Mouse (Mus musculus): ENCODE data around the gene Cr1l.

Gene Cr1l

DNA sequence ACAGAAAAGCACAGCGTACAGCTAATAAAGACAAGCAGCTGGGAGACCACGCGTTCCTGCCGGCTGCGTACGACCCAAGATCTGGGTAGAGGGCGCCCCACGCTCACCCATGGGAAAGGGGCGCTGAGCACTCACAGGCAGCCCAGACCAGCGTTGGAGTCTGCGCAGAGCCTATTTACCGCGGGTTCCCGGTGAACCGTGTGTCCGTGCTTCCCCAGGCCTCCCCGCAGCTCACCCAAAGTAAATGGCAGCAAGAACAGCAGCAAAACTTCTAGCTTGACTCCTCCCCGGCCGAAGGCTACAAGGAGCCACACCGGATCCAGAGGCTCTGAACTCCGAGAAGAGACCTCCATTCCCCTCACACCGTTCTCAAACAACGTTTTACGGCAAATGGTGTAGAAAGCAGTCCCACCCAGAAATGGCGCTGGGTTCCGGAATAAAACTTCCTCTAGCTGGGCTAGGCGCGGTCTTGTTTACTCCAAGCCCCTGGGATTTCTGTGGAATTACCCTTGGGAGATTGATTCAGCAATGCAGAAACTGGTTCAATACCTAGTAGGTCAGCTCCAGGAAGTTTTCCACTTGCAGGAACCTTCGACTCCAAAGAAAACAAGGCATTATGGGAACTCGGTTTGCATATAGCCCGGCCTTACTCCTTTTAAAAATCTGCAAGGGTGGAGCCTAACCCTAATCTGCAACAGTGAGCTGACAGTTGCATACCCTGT lies at the start of gene Cr1l:
Gene Cr1l (minus strand): TSS at position 634 of the 722 bp plus-strand sequence.
- DNase-seq (ENCODE audit: low spot score in 2 of 2): peak; percentile 84 to 91

GRCm38 (mm10) chr1:195175980-195176931 lies 44.9 kb upstream of the Cr1l start, which contains the start of gene Cr2:
Cr2 (minus strand) TSS chr1:195176716.
- DNase-seq (ENCODE audit: low spot score in 2 of 2): peak; percentile 78 to 86

DNA sequence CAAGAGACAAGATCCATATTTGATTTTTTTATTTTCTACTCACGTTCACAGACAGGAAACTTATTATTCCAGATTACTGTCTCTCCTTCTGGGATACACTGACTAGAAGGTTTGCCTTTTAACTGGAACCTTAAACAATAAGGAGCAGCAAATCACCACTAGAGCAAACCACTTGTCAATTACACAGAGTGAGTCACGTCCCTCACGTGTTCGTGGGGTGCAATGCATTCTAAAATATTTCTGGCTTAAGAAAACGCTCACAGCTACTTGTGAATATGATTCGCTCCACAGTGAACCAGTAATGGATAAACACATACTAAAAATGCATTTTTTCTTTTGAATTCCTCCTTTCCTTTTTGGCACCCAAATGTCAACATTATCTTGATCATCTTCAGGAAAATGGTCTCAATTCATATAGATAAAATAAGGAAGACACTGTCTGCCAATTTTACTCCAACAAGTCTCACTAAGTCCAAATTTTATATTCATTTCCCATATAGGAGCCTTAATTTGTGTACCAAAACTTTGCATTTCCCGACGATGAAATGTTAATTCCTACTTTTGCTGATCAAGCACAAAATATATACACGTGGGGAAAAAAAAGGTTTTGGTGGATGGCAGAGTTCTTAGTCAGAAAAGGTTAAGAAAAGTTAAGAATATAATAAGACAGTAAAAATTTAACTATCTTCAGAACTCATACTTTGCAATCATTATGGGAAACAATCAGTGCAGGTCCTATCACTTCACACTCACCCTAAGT lies 33.8 kb upstream of the Cr1l start:
- DNase-seq (ENCODE audit: low spot score in 2 of 2): no peak

- DNase-seq (ENCODE audit: low spot score in 2 of 2): no peak
Observed at GRCm38 (mm10) chr1:195132070-195132469, 684 bp upstream of the Cr1l start.

DNA sequence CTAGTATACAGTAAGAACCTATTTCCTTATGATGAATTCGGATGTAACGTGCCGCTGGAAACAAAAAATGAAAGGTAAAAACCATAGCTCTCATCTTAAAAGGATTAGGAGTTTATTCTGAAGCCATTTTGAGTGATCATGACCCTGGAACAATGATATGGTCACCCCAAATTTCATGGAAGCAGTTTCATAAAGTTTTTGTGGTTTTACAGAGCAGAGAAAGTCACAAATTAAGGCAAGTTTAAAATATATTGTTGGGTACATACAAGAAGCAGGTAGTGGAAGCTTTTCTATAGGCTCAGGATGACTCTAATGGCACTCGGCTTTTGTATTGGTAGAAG lies 259 bp upstream of the Cr1l start:
- no peak for DNase-seq (ENCODE audit: low spot score in 2 of 2)

DNA sequence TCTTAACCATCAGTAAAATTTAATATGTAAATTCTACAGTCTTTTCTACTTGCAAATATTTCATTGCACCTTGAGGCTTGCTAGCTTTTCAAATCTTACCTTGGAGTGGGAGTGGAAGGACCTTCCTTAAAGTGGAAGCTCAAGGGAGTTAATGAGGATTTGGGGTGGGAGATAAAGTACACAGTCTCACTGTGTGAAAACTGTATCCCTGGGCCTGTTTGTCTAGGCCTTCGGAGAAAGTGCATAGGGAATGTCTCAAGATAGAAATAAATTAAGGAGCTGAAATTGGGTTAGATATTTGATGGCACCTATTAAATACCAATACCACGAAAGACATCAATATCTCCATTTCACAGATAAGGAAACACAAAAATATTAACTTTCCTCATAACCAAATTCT lies 907 bp downstream of the Cr1l start:
- no peak for DNase-seq (ENCODE audit: low spot score in 2 of 2)

- DNase-seq (ENCODE audit: low spot score in 2 of 2): no peak
Observed at GRCm38 (mm10) chr1:195129867-195130266, 1.5 kb downstream of the Cr1l start.

DNA sequence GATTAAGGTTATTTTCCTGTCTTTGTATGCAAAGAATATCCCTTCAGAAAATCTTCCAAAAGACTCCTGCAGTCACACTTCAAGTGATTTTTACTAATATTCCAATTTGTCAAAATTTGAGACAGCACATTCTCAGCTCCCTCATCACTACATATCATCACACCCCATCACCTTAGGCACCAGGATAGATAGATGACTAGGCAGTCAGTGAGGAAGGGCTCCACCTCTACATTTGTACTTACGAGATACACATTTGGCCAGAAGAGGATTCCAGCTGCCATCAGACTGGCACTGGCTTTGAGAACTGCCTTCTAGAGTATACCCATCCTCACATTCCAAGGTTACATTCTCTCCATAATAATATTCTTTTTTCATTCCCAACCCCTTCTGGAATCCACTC lies 17.0 kb downstream of the Cr1l start:
- no peak for DNase-seq (ENCODE audit: low spot score in 2 of 2)

GRCm38 (mm10) chr1:195113621-195114020 lies 17.8 kb downstream of the Cr1l start:
- no peak for DNase-seq (ENCODE audit: low spot score in 2 of 2)

DNA sequence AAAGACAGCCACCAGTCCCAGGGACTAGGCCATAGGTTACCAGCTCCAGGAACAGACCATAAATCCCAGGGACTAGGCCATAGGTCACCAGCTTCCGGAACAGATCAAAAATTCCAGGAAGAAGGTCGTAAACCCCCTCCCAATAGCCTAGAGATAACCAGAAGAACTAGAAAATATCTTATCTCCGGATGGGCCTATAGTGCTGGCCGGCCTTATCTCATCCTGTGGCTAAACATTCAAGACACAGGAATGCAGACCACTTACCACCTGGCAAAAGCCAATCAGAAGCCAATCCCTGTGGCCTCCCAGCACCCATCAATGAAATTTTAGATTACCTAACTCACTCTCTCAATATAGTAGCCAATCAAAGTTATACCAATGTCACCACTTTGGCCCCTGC lies 30.7 kb downstream of the Cr1l start:
- DNase-seq (ENCODE audit: low spot score in 2 of 2): no peak

GRCm38 (mm10) chr1:195098004-195098403 lies 33.4 kb downstream of the Cr1l start:
- DNase-seq (ENCODE audit: low spot score in 2 of 2): no peak

DNA sequence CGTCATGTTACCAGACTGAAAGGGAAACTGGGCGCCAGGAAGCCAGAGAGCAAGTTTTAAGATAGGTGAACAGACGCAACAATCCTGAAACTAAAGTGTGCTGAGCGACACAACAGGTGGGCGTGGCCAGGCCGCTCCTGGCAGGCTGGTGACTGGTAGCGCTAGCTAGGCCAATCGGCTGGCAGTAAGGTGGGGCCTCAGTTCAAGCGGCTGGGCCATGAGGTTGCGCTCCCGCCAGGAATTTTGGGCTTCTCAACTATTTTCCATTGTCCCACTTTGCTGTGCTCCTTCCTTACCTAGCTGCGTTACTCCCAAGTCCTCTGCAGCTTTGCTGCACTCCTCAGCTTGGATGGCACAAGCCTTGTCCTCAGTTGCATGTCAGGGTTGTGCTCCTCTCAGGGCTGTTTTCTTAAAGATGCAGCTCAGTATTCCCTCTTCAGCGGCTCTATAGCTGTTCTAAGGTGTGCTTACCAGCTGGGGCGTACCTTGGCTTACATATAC lies 39.1 kb downstream of the Cr1l start, which contains the start of gene Cd46:
Gene Cd46 (minus strand): TSS at position 30 of the 501 bp plus-strand sequence.
- peak; percentile 79 to 88 for DNase-seq (ENCODE audit: low spot score in 2 of 2)

- DNase-seq (ENCODE audit: low spot score in 2 of 2): no peak
Observed at GRCm38 (mm10) chr1:195091699-195092219, 39.6 kb downstream of the Cr1l start.

DNA sequence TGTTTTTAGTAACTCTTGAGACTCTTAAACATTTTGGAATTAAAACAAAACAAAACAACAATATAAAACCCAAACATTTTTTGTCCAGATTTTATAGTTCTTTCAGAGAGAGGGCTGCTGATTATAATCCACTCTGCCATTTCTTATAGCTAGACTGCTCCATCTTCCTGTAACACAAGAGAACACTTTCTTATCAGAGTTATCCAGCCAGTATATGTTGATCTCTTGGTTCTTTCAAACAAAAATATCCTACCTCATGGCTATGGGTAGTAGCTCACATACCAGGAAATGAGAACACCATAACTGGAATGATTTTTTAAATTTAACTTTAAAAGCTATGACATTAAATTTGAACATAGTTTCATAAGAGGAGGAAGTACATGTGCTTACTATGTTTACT lies 49.2 kb downstream of the Cr1l start:
- DNase-seq (ENCODE audit: low spot score in 2 of 2): no peak

All from spleen, postnatal 4 days (tissue).